Mouse (Mus musculus) thymus, adult 2 months (tissue): ENCODE data around the gene Prss12. TPM values are rescaled to one million over a fixed set of nuclear protein-coding genes. Genes with fewer than 3 reads are reported as not detected.
A peak's percentile ranks its signal among the peaks of the same experiment; 100 is the strongest.

ENCODE experiments used
- DNase-seq: peaks from one replicate; pipeline ENCODE4 v3.0.0; 2021
- H3K27ac ChIP-seq: fragments of 200-500 bp; 2 replicates; pipeline ENCODE4 v1.5.1; 2012; ENCODE audit warnings: low read length, control low read depth; ENCODE audit not compliant: control insufficient read depth, insufficient read depth
- H3K27me3 ChIP-seq: fragments of 200-500 bp; 2 replicates; pipeline ENCODE4 v1.6.1; 2012; ENCODE audit warnings: mild to moderate bottlenecking, low read length, moderate library complexity, mixed read lengths; ENCODE audit not compliant: control insufficient read depth, insufficient read depth
- H3K36me3 ChIP-seq: fragments of 200-500 bp; 2 replicates; pipeline ENCODE4 v1.6.1; 2012; ENCODE audit warnings: mild to moderate bottlenecking, low read length, moderate library complexity; ENCODE audit not compliant: control insufficient read depth, insufficient read depth
- H3K4me1 ChIP-seq: fragments of 200-500 bp; replicated peaks from 2 replicates; pipeline ENCODE4 v1.6.1; 2012; ENCODE audit warnings: low read length; ENCODE audit not compliant: control insufficient read depth, insufficient read depth
- H3K4me3 ChIP-seq: fragments of 200-500 bp; 2 replicates; pipeline ENCODE4 v1.5.1; 2012; ENCODE audit warnings: mild to moderate bottlenecking, low read length, control low read depth, moderate library complexity; ENCODE audit not compliant: control insufficient read depth, insufficient read depth
- CTCF ChIP-seq: fragments of 200-500 bp; IDR thresholded peaks from 2 replicates; pipeline ENCODE4 v1.5.1; 2012; ENCODE audit warnings: mild to moderate bottlenecking, control low read depth, low read length, moderate library complexity, borderline replicate concordance; ENCODE audit not compliant: control insufficient read depth, poor library complexity, insufficient read depth; ENCODE audit errors: extremely low read depth
- POLR2A ChIP-seq: fragments of 200-500 bp; IDR thresholded peaks from 2 replicates; pipeline ENCODE4 v1.6.1; 2012; ENCODE audit warnings: mild to moderate bottlenecking, low read length, control low read depth, moderate library complexity; ENCODE audit not compliant: control insufficient read depth, poor library complexity, insufficient read depth; ENCODE audit errors: extremely low read depth
- WGBS: fragments of 180-500 bp; shearing (Covaris S2); methylation state at CpG from one replicate; pipeline ENCODE4 v1.1.7; 2018; 5-methylcytosine and 5-hydroxymethylcytosine counted together
- polyA plus RNA-seq: library from polyadenylated mRNA; depleted of rRNA; stranded (reverse); fragments of >200 nt; gene quantifications from 2 replicates; pipeline ENCODE4 v1.2.3, GENCODE M21; 2012

Prss12 gene
- polyA plus RNA-seq, 1 experiment: 0.49 TPM

GRCm38 (mm10) chr3:123508675-123509376, 62.1 kb downstream of the Prss12 start:
- TF ChIP-seq CTCF (no peak), POLR2A (no peak)

GRCm38 (mm10) chr3:123511818-123512217, 65.1 kb downstream of the Prss12 start:
- DNase-seq: no peak
- TF ChIP-seq POLR2A (no peak), CTCF (no peak)
- 0 out of 2 replicates have a peak, but pooled peaks cover 2% of the 10 kb centered on the region for H3K4me1 ChIP-seq
- no peaks in the 10 kb centered on the region for H3K27me3 ChIP-seq
- no peak overlapping the region for H3K27ac ChIP-seq
- WGBS: 79% methylated on average over 4 of the region's 4 CpGs
- H3K4me3 ChIP-seq: no peak overlapping the region
- 0 out of 2 replicates have a peak, but pooled peaks cover 2% of the 10 kb centered on the region for H3K36me3 ChIP-seq

More at GRCm38 (mm10) chr3:123508675-123509376, 62.1 kb downstream of the Prss12 start:
- DNase-seq: no peak
- peak overlapping the region; percentile 91 for H3K27ac ChIP-seq
- peak overlapping the region; percentile 72 for H3K4me3 ChIP-seq
- peaks cover 8% of the 10 kb centered on the region for H3K36me3 ChIP-seq
- under 1% methylated on average over 36 of the region's 36 CpGs for WGBS
- H3K4me1 ChIP-seq: 0 out of 2 replicates have a peak, but pooled peaks cover 2% of the 10 kb centered on the region
- no peaks in the 10 kb centered on the region for H3K27me3 ChIP-seq

- TF ChIP-seq CTCF (no peak), POLR2A (no peak)
- no peak for DNase-seq
- WGBS: 51% methylated on average over 5 of the region's 5 CpGs
- Histone ChIP-seq H3K36me3 (no peaks in the 10 kb centered on the region), H3K4me1 (no peaks in the 10 kb centered on the region), H3K4me3 (no peak overlapping the region), H3K27me3 (no peaks in the 10 kb centered on the region), H3K27ac (no peak overlapping the region)
Measured at GRCm38 (mm10) chr3:123514886-123515285, 68.2 kb downstream of the Prss12 start.

GRCm38 (mm10) chr3:123515600-123516359, 69.1 kb downstream of the Prss12 start:
- WGBS: 29% methylated on average over 5 of the region's 5 CpGs
- H3K36me3 ChIP-seq: no peaks in the 10 kb centered on the region
- H3K27ac ChIP-seq: no peak overlapping the region
- peak; percentile 33 for DNase-seq
- no peak overlapping the region for H3K4me3 ChIP-seq
- no peaks in the 10 kb centered on the region for H3K4me1 ChIP-seq
- TF ChIP-seq POLR2A (no peak), CTCF (no peak)
- H3K27me3 ChIP-seq: no peaks in the 10 kb centered on the region

GRCm38 (mm10) chr3:123516784-123517183, 70.1 kb downstream of the Prss12 start:
- 38% methylated on average over 4 of the region's 4 CpGs for WGBS
- TF ChIP-seq POLR2A: no peak
- no peak for TF ChIP-seq CTCF

GRCm38 (mm10) chr3:123526313-123527067, 79.8 kb downstream of the Prss12 start:
- H3K4me1 ChIP-seq: no peaks in the 10 kb centered on the region
- no peak for DNase-seq
- H3K36me3 ChIP-seq: no peaks in the 10 kb centered on the region
- H3K4me3 ChIP-seq: no peak overlapping the region
- no peak for TF ChIP-seq CTCF
- no peak for TF ChIP-seq POLR2A
- WGBS: 88% methylated on average over 11 of the region's 11 CpGs
- H3K27me3 ChIP-seq: no peaks in the 10 kb centered on the region
- no peak overlapping the region for H3K27ac ChIP-seq

More at GRCm38 (mm10) chr3:123516784-123517183, 70.1 kb downstream of the Prss12 start:
- no peak overlapping the region for H3K27ac ChIP-seq
- DNase-seq: peak; percentile 20
- H3K4me1 ChIP-seq: no peaks in the 10 kb centered on the region
- no peaks in the 10 kb centered on the region for H3K27me3 ChIP-seq
- no peak overlapping the region for H3K4me3 ChIP-seq
- H3K36me3 ChIP-seq: no peaks in the 10 kb centered on the region
